Mouse (Mus musculus) CH12.LX (cell line): ENCODE data around the gene Scmh1. TPM values are rescaled to one million over a fixed set of nuclear protein-coding genes. Genes with fewer than 3 reads are reported as not detected.

ENCODE experiments used
- DNase-seq: peaks from one replicate; pipeline ENCODE4 v3.0.0-alpha.2; 2013; ENCODE audit errors: extremely low read depth
- H3K27ac ChIP-seq: 2 replicates; pipeline ENCODE4 v1.5.1; 2012; ENCODE audit warnings: low read depth, mild to moderate bottlenecking, control low read depth, moderate library complexity; ENCODE audit not compliant: insufficient read depth
- H3K27me3 ChIP-seq: replicated peaks from 2 replicates; pipeline ENCODE3; 2012; ENCODE audit warnings: inconsistent platforms
- H3K36me3 ChIP-seq, 2 experiments: replicated peaks in 1 of 2; 2 replicates each; pipeline versions ENCODE3 to v1.6.1; 2012; ENCODE audit warnings: inconsistent platforms in 1 of 2, low read length in 1 of 2, mild to moderate bottlenecking in 1 of 2, mixed read lengths in 1 of 2, moderate library complexity in 1 of 2; ENCODE audit not compliant: control insufficient read depth in 1 of 2, insufficient read depth in 1 of 2
- H3K4me1 ChIP-seq, 2 experiments: 2 replicates each; pipeline ENCODE4 v1.6.1; 2012; ENCODE audit warnings: inconsistent platforms in 1 of 2, moderate library complexity in 1 of 2; ENCODE audit not compliant: insufficient read depth in 2 of 2, control insufficient read depth in 1 of 2
- H3K4me2 ChIP-seq: 2 replicates; pipeline ENCODE4 v1.6.1; 2012; ENCODE audit warnings: low read depth, mild to moderate bottlenecking, control low read depth; ENCODE audit not compliant: poor library complexity, insufficient read depth, severe bottlenecking
- H3K4me3 ChIP-seq, 3 experiments: fragments of 150-350 bp in 1 of 3; sonication (generic) in 1 of 3; replicated peaks in 1 of 3; 2 replicates each; pipeline versions ENCODE3 to v1.5.1; 2011 to 2012; ENCODE audit warnings: low read depth in 2 of 3, low read length in 2 of 3, mild to moderate bottlenecking in 2 of 3, moderate library complexity in 2 of 3, control low read depth in 1 of 3, improper control_type of control experiment in 1 of 3, inconsistent platforms in 1 of 3, mixed read lengths in 1 of 3; ENCODE audit not compliant: poor library complexity in 1 of 3
- H3K79me2 ChIP-seq: replicated peaks from 2 replicates; pipeline ENCODE4 v1.6.1; 2012; ENCODE audit warnings: mild to moderate bottlenecking, moderate library complexity; ENCODE audit not compliant: control insufficient read depth, poor library complexity, insufficient read depth, severe bottlenecking; ENCODE audit errors: extremely low read depth
- H3K9ac ChIP-seq: 2 replicates; pipeline ENCODE4 v1.6.1; 2012; ENCODE audit warnings: low read depth, mild to moderate bottlenecking, control low read depth, moderate library complexity; ENCODE audit not compliant: insufficient read depth
- H3K9me3 ChIP-seq: replicated peaks from 2 replicates; pipeline ENCODE3; 2012; ENCODE audit warnings: low read length, inconsistent platforms, mixed read lengths
- ELF1 ChIP-seq: IDR thresholded peaks from 2 replicates; pipeline ENCODE4 v1.6.1; 2014; ENCODE audit warnings: low read depth, mild to moderate bottlenecking, inconsistent platforms, low read length, improper control_type of control experiment
- GABPA ChIP-seq: IDR thresholded peaks from 2 replicates; pipeline ENCODE4 v1.6.1; 2012; ENCODE audit warnings: low read depth, low read length, improper control_type of control experiment, inconsistent platforms; ENCODE audit not compliant: insufficient replicate concordance
- KAT2A ChIP-seq: IDR thresholded peaks from 2 replicates; pipeline ENCODE4 v1.6.1; 2012; ENCODE audit warnings: low read length, improper control_type of control experiment, inconsistent platforms; ENCODE audit not compliant: insufficient replicate concordance
- MAFK ChIP-seq: IDR thresholded peaks from 2 replicates; pipeline ENCODE4 v1.6.1; 2011; ENCODE audit warnings: low read length, improper control_type of control experiment; ENCODE audit not compliant: insufficient replicate concordance
- MAZ ChIP-seq: IDR thresholded peaks from 2 replicates; pipeline ENCODE4 v1.6.1; 2012; ENCODE audit warnings: low read depth, mild to moderate bottlenecking, inconsistent platforms, low read length, improper control_type of control experiment, moderate library complexity
- NELFE ChIP-seq: IDR thresholded peaks from 2 replicates; pipeline ENCODE4 v1.6.1; 2011; ENCODE audit warnings: low read depth, low read length, improper control_type of control experiment
- NRF1 ChIP-seq: IDR thresholded peaks from 2 replicates; pipeline ENCODE4 v1.6.1; 2014; ENCODE audit warnings: low read depth, mild to moderate bottlenecking, inconsistent platforms, low read length, improper control_type of control experiment, moderate library complexity
- PAX5 ChIP-seq: IDR thresholded peaks from 2 replicates; pipeline ENCODE4 v1.6.1; 2012; ENCODE audit warnings: low read length, inconsistent platforms, mixed read lengths
- POLR2A ChIP-seq: IDR thresholded peaks from 2 replicates; pipeline ENCODE4 v1.6.1; 2011; ENCODE audit warnings: low read depth, mild to moderate bottlenecking, improper control_type of control experiment, low read length
- POLR2AphosphoS2 ChIP-seq: IDR thresholded peaks from 2 replicates; pipeline ENCODE4 v1.6.1; 2011; ENCODE audit warnings: low read depth, low read length, improper control_type of control experiment
- RAD21 ChIP-seq: IDR thresholded peaks from 2 replicates; pipeline ENCODE4 v1.6.1; 2011; ENCODE audit warnings: low read depth, mild to moderate bottlenecking, low read length, improper control_type of control experiment, moderate library complexity
- TBP ChIP-seq: conservative IDR thresholded peaks from 2 replicates; pipeline ENCODE4 v1.6.1; 2011; ENCODE audit warnings: low read depth, low read length, improper control_type of control experiment
- UBTF ChIP-seq: IDR thresholded peaks from 2 replicates; pipeline ENCODE4 v1.6.1; 2012; ENCODE audit warnings: low read depth, mild to moderate bottlenecking, inconsistent platforms, low read length, improper control_type of control experiment, moderate library complexity
- USF2 ChIP-seq: conservative IDR thresholded peaks from 2 replicates; pipeline ENCODE4 v1.6.1; 2011; ENCODE audit warnings: low read depth, low read length, improper control_type of control experiment
- ZMIZ1 ChIP-seq: IDR thresholded peaks from 2 replicates; pipeline ENCODE4 v1.6.1; 2012; ENCODE audit warnings: low read depth, mild to moderate bottlenecking, inconsistent platforms, low read length, improper control_type of control experiment
- ZNF384 ChIP-seq: IDR thresholded peaks from 2 replicates; pipeline ENCODE4 v1.6.1; 2012; ENCODE audit warnings: low read depth, low read length, improper control_type of control experiment, inconsistent platforms
- dilution Hi-C: fragments of 300-500 bp; cut with MboI; formaldehyde crosslinking; loops from 2 replicates; pipeline ENCODE4 v1.14.3; 2020; ENCODE audit warnings: low sequenced_read_pairs; ENCODE audit not compliant: extremely low pct_unique_long_range_greater_than_20kb, extremely low pct_ligation_motif_present
- in situ Hi-C: fragments of 300-500 bp; cut with MboI; formaldehyde crosslinking; loops from 3 replicates; pipeline ENCODE4 v1.14.3; 2019; ENCODE audit warnings: low sequenced_read_pairs, low pct_ligation_motif_present, low pct_unique_long_range_greater_than_20kb, mixed read lengths
- polyA plus RNA-seq: library from polyadenylated mRNA; unstranded; fragments of >175 nt; gene quantifications from 2 replicates; pipeline ENCODE4 v1.2.1, GENCODE M21; 2012; ENCODE audit warnings: low read depth; ENCODE audit not compliant: insufficient read length
- total RNA-seq, 2 experiments: library from RNA; depleted of rRNA; stranded (reverse); fragments of 300-350 nt in 1 of 2; fragments of >200 nt in 1 of 2; gene quantifications; 2 replicates each; pipeline ENCODE4 v1.2.3; 2012 to 2014

The Scmh1 gene
- total and polyA plus RNA-seq, 3 experiments = 3.2 to 24.0 (median 3.5) TPM

GRCm38 (mm10) chr4:120523092-120523491, 118.0 kb downstream of the Scmh1 start:
- no peaks in the 10 kb centered on the region for H3K27me3 ChIP-seq
- H3K36me3 ChIP-seq = peaks cover 14 to 66% of the 10 kb centered on the region in 2 experiments
- peaks cover 0 to 8% of the 10 kb centered on the region in 2 experiments; a peak in 2 of 4 replicates for H3K4me1 ChIP-seq
- no peak overlapping the region for H3K27ac ChIP-seq
- TF ChIP-seq USF2 (no peak), ZNF384 (no peak), NRF1 (no peak), UBTF (no peak), NELFE (no peak), KAT2A (no peak), POLR2A (no peak)
- no peak overlapping the region for H3K9ac ChIP-seq
- H3K9me3 ChIP-seq = no peaks in the 10 kb centered on the region
- in situ Hi-C loops = loop anchor here (25.0 kb wide), 1 partner anchor 286 kb away; no protein-coding TSS in a partner anchor
- no peak for DNase-seq
- no peak overlapping the region for H3K4me2 ChIP-seq
- H3K4me3 ChIP-seq = no peak overlapping the region
- dilution Hi-C loops = no loop called here
- no peaks in the 10 kb centered on the region for H3K79me2 ChIP-seq

- Histone ChIP-seq H3K79me2 (no peaks in the 10 kb centered on the region), H3K9ac (no peak overlapping the region), H3K27ac (no peak overlapping the region), H3K27me3 (no peaks in the 10 kb centered on the region), H3K4me3 (no peak overlapping the region), H3K4me1 (peaks cover 0 to 4% of the 10 kb centered on the region in 2 experiments; a peak in 2 of 4 replicates), H3K4me2 (no peak overlapping the region), H3K36me3 (peaks cover 9 to 66% of the 10 kb centered on the region in 2 experiments), H3K9me3 (no peaks in the 10 kb centered on the region)
- dilution Hi-C loops (no loop called here), in situ Hi-C loops (no loop called here)
- TF ChIP-seq ZMIZ1 (no peak), ELF1 (no peak), POLR2AphosphoS2 (no peak), TBP (no peak), MAZ (no peak), GABPA (no peak), PAX5 (no peak), RAD21 (no peak), MAFK (no peak), NELFE (no peak)
- no peak for DNase-seq
These were observed 123.1 kb downstream of the Scmh1 start for GRCm38 (mm10) chr4:120528171-120528570.
